Mouse (Mus musculus): ENCODE measurements around the gene Triobp. TPM values are rescaled to one million over a fixed set of nuclear protein-coding genes. Genes with fewer than 3 reads are reported as not detected.

Triobp gene
- polyA plus RNA-seq, 1 experiment from 2014 or later: 41.1 TPM

DNA sequence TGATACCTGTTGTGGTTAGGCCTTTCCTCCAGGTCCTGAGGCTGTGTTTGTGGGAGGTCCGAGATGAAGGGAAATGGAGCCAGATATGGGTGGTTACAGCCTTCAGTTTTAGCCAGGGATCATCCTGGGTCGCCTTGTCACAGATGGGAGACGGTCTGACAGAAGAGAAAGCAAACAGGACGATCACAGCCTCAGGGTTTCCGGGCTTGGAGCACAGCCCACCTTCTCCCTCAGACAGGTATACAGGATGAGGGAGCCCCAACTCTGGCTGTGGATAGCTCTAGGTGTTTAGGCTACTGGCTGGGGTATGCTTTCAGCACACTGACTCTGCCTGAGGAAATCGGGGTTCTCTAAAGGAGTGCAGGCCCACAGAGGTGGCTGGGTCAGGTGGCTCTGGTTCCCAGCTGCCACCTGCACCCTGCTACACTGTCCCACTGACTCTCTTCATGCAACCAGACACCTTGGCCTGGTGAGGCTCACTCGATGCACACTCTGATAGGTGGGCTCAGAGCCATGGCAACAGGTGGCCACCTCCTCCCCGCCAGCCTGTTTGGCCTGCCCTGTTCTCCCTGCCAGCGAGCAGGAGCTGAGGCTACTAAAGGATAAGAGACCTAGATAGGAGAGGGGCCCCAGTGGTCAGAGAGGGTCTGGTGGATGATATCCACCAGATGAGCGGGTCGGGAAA, 39.2 kb downstream of the Triobp start:
- 46% methylated on average over 11 of the region's 11 CpGs for WGBS
- Histone ChIP-seq H3K4me1 (ENCODE audit: control insufficient read depth in 2 of 2, insufficient read depth in 2 of 2, low read length in 2 of 2) (peaks cover 49 to 66% of the 10 kb centered on the region in 2 experiments), H3K9me3 (ENCODE audit: control insufficient read depth, low read length) (no peaks in the 10 kb centered on the region), H3K36me3 (ENCODE audit: control insufficient read depth, insufficient read depth, low read length) (peaks cover 29% of the 10 kb centered on the region), H3K4me2 (ENCODE audit: low read length) (peak overlapping the region; percentile 20; the same call in 1 of the 2 replicates), H3K27me3 (ENCODE audit: control insufficient read depth, insufficient read depth, low read length) (no peaks in the 10 kb centered on the region), H3K27ac (replicated peaks in 1 of 2; ENCODE audit: control insufficient read depth in 1 of 2, insufficient read depth in 1 of 2, low read depth in 2 of 2, low read length in 2 of 2) (no peak overlapping the region), H3K9ac (ENCODE audit: low read length) (peak overlapping the region; percentile 60), H3K4me3 (ENCODE audit: control insufficient read depth in 1 of 2, insufficient read depth in 1 of 2, low read depth in 1 of 2, low read length in 2 of 2) (no peak overlapping the region)
- ATAC-seq (ENCODE audit: insufficient number of reproducible peaks, insufficient read depth, low FRiP score, low read depth): no peak

DNA sequence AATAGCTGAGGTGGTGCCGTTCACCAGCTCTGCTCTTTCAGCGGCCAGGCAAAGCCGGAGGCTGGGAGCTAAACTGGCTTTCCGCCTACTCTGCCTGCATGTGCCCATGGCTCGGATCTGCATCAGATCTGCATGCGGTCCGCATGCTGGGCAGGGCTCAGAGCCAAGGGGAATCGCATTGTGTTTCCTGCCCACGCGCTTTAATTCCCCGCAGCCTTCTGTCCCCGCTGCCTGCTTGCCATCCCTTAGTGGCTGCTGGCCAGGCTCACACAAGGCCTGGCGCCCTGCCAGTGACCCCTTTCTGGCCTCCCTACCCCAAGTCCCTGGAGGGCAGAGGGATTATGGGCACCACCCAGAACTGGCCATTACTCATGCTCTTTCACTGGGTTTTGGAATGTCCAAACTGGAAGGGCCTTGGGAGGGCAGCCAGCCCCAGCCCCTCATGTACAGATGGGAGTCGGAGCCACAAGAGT, 41.0 kb downstream of the Triobp start:
- H3K36me3 ChIP-seq (ENCODE audit: control insufficient read depth, insufficient read depth, low read length): peaks cover 47% of the 10 kb centered on the region
- peak overlapping the region; percentile 34; the same call in 1 of the 2 replicates for H3K9ac ChIP-seq (ENCODE audit: low read length)
- ATAC-seq (ENCODE audit: insufficient number of reproducible peaks, insufficient read depth, low FRiP score, low read depth): no peak
- 35% methylated on average over 14 of the region's 14 CpGs for WGBS
- H3K4me2 ChIP-seq (ENCODE audit: low read length): 0 out of 2 replicates have a peak overlapping the region, but pooled peaks have one; percentile 18
- H3K4me3 ChIP-seq (ENCODE audit: control insufficient read depth in 1 of 2, insufficient read depth in 1 of 2, low read depth in 1 of 2, low read length in 2 of 2): no peak overlapping the region
- no peaks in the 10 kb centered on the region for H3K27me3 ChIP-seq (ENCODE audit: control insufficient read depth, insufficient read depth, low read length)
- peaks cover 49 to 60% of the 10 kb centered on the region in 2 experiments for H3K4me1 ChIP-seq (ENCODE audit: control insufficient read depth in 2 of 2, insufficient read depth in 2 of 2, low read length in 2 of 2)
- H3K9me3 ChIP-seq (ENCODE audit: control insufficient read depth, low read length): no peaks in the 10 kb centered on the region
- H3K27ac ChIP-seq (replicated peaks in 1 of 2; ENCODE audit: control insufficient read depth in 1 of 2, insufficient read depth in 1 of 2, low read depth in 2 of 2, low read length in 2 of 2): peak overlapping the region in 1 of 2 experiments; percentile 62; a peak in 2 of 4 replicates

DNA sequence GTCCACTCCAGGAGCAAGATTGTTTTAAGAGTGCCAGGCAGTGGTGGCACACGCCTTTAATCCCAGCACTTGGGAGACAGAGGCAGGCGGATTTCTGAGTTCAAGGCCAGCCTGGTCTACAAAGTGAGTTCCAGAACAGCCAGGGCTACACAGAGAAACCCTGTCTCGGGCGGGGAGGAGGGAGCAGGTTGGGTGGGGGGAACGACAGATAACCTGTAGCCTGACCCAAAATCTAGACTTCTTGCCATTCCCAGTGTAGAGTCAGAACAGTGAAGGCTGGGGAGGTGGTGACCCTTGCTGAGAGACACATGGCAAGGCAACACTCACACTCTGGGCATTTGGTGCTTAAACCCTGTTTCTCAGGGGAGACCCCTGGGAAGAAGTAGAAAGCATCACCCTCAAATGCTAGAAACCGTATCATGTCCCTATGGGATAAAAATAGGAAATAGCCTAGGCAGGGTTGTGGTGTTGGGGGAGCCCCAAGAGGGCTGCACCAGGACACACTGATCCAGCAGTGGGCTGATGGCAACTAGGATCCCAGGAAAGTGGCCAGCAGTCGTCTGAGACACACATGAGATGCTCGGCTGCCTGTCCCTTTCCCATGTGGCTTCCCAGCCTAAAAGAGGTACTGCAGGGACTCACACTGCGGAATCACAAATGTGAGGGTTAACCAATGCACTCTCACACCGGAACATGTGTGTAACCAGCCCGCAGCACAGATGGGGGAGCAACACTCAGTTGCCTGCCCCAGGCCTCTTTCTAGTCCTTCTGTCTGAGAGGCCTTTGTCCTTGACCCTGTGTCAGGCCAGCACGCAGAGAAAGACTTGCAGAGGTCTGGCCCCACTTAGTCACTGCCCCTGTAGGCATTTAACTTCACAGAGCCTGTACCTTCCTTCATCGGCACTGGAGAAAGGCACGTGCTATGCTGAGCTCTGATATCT, 41.9 kb downstream of the Triobp start:
- no peaks in the 10 kb centered on the region for H3K9me3 ChIP-seq (ENCODE audit: control insufficient read depth, low read length)
- no peak overlapping the region for H3K4me3 ChIP-seq (ENCODE audit: control insufficient read depth in 1 of 2, insufficient read depth in 1 of 2, low read depth in 1 of 2, low read length in 2 of 2)
- H3K27me3 ChIP-seq (ENCODE audit: control insufficient read depth, insufficient read depth, low read length): no peaks in the 10 kb centered on the region
- WGBS: 73% methylated on average over 14 of the region's 14 CpGs
- peak overlapping the region; percentile 28 to 62; a peak in 3 of 4 replicates for H3K27ac ChIP-seq (replicated peaks in 1 of 2; ENCODE audit: control insufficient read depth in 1 of 2, insufficient read depth in 1 of 2, low read depth in 2 of 2, low read length in 2 of 2)
- H3K36me3 ChIP-seq (ENCODE audit: control insufficient read depth, insufficient read depth, low read length): peaks cover 56% of the 10 kb centered on the region
- H3K4me1 ChIP-seq (ENCODE audit: control insufficient read depth in 2 of 2, insufficient read depth in 2 of 2, low read length in 2 of 2): peaks cover 42 to 51% of the 10 kb centered on the region in 2 experiments
- H3K9ac ChIP-seq (ENCODE audit: low read length): peak overlapping the region; percentile 41; the same call in 1 of the 2 replicates
- no peak overlapping the region for H3K4me2 ChIP-seq (ENCODE audit: low read length)
- no peak for ATAC-seq (ENCODE audit: insufficient number of reproducible peaks, insufficient read depth, low FRiP score, low read depth)

DNA sequence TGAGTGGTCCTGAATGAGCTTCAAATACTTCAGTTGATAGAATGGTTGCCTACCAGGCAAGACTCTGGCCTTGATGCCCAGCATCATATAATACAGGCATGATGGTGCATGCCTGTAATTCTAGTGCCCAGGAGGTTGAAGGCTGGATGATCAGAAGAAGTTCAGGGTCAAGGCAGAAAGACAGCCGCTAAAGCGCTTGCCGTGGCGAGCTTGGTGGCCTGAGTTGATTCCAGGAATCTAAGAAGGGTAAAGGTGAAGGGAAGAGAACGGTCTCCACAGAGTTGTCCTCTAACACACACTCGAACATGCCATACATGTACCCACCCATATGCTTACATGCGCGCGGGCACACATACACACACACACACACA, 42.6 kb downstream of the Triobp start:
- Histone ChIP-seq H3K4me1 (ENCODE audit: control insufficient read depth in 2 of 2, insufficient read depth in 2 of 2, low read length in 2 of 2) (peaks cover 37 to 45% of the 10 kb centered on the region in 2 experiments), H3K27ac (replicated peaks in 1 of 2; ENCODE audit: control insufficient read depth in 1 of 2, insufficient read depth in 1 of 2, low read depth in 2 of 2, low read length in 2 of 2) (peak overlapping the region in 1 of 2 experiments; percentile 62; a peak in 1 of 4 replicates), H3K9ac (ENCODE audit: low read length) (no peak overlapping the region), H3K36me3 (ENCODE audit: control insufficient read depth, insufficient read depth, low read length) (peaks cover 63% of the 10 kb centered on the region), H3K4me2 (ENCODE audit: low read length) (no peak overlapping the region), H3K9me3 (ENCODE audit: control insufficient read depth, low read length) (no peaks in the 10 kb centered on the region), H3K4me3 (ENCODE audit: control insufficient read depth in 1 of 2, insufficient read depth in 1 of 2, low read depth in 1 of 2, low read length in 2 of 2) (no peak overlapping the region), H3K27me3 (ENCODE audit: control insufficient read depth, insufficient read depth, low read length) (no peaks in the 10 kb centered on the region)
- no peak for ATAC-seq (ENCODE audit: insufficient number of reproducible peaks, insufficient read depth, low FRiP score, low read depth)
- WGBS: 93% methylated on average over 9 of the region's 9 CpGs

DNA sequence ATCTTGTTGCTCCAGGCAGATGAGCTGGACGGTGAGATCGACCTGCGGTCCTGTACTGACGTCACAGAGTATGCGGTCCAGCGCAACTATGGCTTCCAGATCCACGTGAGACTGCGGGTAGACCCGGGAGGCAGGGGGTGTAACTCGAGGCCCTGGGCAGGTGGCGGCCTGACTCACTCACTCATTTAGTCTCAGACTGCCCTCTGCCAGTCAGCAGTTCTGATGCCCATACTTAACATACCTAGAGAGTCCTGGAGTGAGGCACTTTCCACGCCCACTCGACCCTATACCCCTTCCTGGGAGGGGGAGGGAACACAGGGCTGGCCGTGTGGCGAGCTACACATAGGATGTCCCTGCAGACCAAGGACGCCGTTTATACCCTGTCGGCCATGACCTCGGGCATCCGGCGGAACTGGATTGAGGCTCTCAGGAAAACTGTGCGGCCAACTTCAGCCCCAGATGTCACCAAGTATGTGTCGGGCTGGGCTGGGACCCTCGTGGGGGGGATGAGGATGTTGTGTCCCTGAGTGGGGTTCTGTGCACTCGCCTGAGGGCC, 43.5 kb downstream of the Triobp start:
- H3K36me3 ChIP-seq (ENCODE audit: control insufficient read depth, insufficient read depth, low read length): peaks cover 72% of the 10 kb centered on the region
- peaks cover 34 to 42% of the 10 kb centered on the region in 2 experiments for H3K4me1 ChIP-seq (ENCODE audit: control insufficient read depth in 2 of 2, insufficient read depth in 2 of 2, low read length in 2 of 2)
- no peaks in the 10 kb centered on the region for H3K9me3 ChIP-seq (ENCODE audit: control insufficient read depth, low read length)
- ATAC-seq (ENCODE audit: insufficient number of reproducible peaks, insufficient read depth, low FRiP score, low read depth): no peak
- 88% methylated on average over 25 of the region's 25 CpGs for WGBS
- no peaks in the 10 kb centered on the region for H3K27me3 ChIP-seq (ENCODE audit: control insufficient read depth, insufficient read depth, low read length)
- no peak overlapping the region for H3K4me3 ChIP-seq (ENCODE audit: control insufficient read depth in 1 of 2, insufficient read depth in 1 of 2, low read depth in 1 of 2, low read length in 2 of 2)
- no peak overlapping the region for H3K27ac ChIP-seq (replicated peaks in 1 of 2; ENCODE audit: control insufficient read depth in 1 of 2, insufficient read depth in 1 of 2, low read depth in 2 of 2, low read length in 2 of 2)
- no peak overlapping the region for H3K4me2 ChIP-seq (ENCODE audit: low read length)
- H3K9ac ChIP-seq (ENCODE audit: low read length): no peak overlapping the region

DNA sequence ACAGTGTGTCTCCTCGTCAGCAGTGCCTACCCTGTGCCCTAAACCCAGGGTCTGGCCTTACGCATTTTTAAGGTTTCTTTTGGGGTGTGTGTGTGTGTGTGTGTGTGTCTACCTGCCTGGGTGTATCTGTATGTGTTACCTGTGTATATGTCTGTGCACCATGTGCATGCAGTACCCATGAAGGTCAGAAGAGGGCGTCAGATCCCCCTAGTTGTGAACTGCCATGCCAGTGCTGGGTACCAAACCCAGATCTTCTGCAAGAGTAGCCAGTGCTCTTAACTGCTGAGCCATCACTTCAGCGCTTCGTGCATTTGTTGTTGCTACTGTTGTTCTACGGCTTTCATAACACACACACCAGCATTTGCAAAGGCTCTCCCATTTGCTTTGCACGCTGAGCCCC, 44.7 kb downstream of the Triobp start:
- Histone ChIP-seq H3K9me3 (ENCODE audit: control insufficient read depth, low read length) (no peaks in the 10 kb centered on the region), H3K36me3 (ENCODE audit: control insufficient read depth, insufficient read depth, low read length) (peaks cover 78% of the 10 kb centered on the region), H3K27me3 (ENCODE audit: control insufficient read depth, insufficient read depth, low read length) (no peaks in the 10 kb centered on the region), H3K4me1 (ENCODE audit: control insufficient read depth in 2 of 2, insufficient read depth in 2 of 2, low read length in 2 of 2) (peaks cover 26 to 30% of the 10 kb centered on the region in 2 experiments), H3K9ac (ENCODE audit: low read length) (no peak overlapping the region), H3K27ac (replicated peaks in 1 of 2; ENCODE audit: control insufficient read depth in 1 of 2, insufficient read depth in 1 of 2, low read depth in 2 of 2, low read length in 2 of 2) (no peak overlapping the region), H3K4me3 (ENCODE audit: control insufficient read depth in 1 of 2, insufficient read depth in 1 of 2, low read depth in 1 of 2, low read length in 2 of 2) (no peak overlapping the region), H3K4me2 (ENCODE audit: low read length) (no peak overlapping the region)
- WGBS: 93% methylated on average over 7 of the region's 7 CpGs
- no peak for ATAC-seq (ENCODE audit: insufficient number of reproducible peaks, insufficient read depth, low FRiP score, low read depth)

DNA sequence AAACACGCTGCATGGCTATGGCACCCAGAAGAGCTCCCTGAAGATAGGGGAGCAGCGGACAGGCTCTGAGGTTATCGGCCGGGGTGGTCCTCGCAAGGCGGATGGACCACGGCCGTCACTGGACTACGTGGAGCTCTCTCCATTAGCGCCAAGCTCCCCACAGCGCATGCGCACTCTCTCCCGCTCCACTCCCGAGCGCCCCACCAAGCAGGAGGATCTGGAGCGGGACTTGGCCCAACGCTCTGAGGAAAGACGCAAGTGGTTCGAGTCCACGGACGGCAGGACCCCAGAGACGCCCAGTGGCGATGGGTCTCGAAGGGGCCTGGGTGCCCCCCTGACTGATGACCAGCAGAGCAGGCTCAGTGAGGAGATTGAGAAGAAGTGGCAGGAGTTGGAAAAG, 45.4 kb downstream of the Triobp start:
- peaks cover 78% of the 10 kb centered on the region for H3K36me3 ChIP-seq (ENCODE audit: control insufficient read depth, insufficient read depth, low read length)
- WGBS: 93% methylated on average over 24 of the region's 24 CpGs

More for the DNA sequence above, 45.4 kb downstream of the Triobp start:
- Histone ChIP-seq H3K4me1 (ENCODE audit: control insufficient read depth in 2 of 2, insufficient read depth in 2 of 2, low read length in 2 of 2) (peaks cover 21 to 26% of the 10 kb centered on the region in 2 experiments), H3K27ac (replicated peaks in 1 of 2; ENCODE audit: control insufficient read depth in 1 of 2, insufficient read depth in 1 of 2, low read depth in 2 of 2, low read length in 2 of 2) (no peak overlapping the region), H3K4me2 (ENCODE audit: low read length) (no peak overlapping the region), H3K27me3 (ENCODE audit: control insufficient read depth, insufficient read depth, low read length) (no peaks in the 10 kb centered on the region), H3K9ac (ENCODE audit: low read length) (no peak overlapping the region), H3K9me3 (ENCODE audit: control insufficient read depth, low read length) (no peaks in the 10 kb centered on the region), H3K4me3 (ENCODE audit: control insufficient read depth in 1 of 2, insufficient read depth in 1 of 2, low read depth in 1 of 2, low read length in 2 of 2) (no peak overlapping the region)
- ATAC-seq (ENCODE audit: insufficient number of reproducible peaks, insufficient read depth, low FRiP score, low read depth): no peak

All from heart, embryonic 14.5 days (tissue).